Mouse (Mus musculus) embryonic facial prominence, embryonic 14.5 days (tissue): Measurements from ENCODE around the gene Bcl7a. TPM values are rescaled to one million over a fixed set of nuclear protein-coding genes. Genes with fewer than 3 reads are reported as not detected.
A peak's percentile ranks its signal among the peaks of the same experiment; 100 is the strongest.

ENCODE experiments used
- ATAC-seq: fragments of 200-750 bp; cut with Nextera tagmentation; 2 replicates; pipeline ENCODE4 v1.8.0; 2017; ENCODE audit warnings: low read depth, moderate number of reproducible peaks, moderate TSS enrichment
- DNase-seq: peaks from one replicate; pipeline ENCODE4 v3.0.0-alpha.2; 2015; ENCODE audit warnings: low spot score
- H3K27ac ChIP-seq: fragments of 300-500 bp; sonication (generic); replicated peaks from 2 replicates; pipeline ENCODE4 v1.5.1; 2014; ENCODE audit warnings: low read depth, mild to moderate bottlenecking, low read length, moderate library complexity
- H3K27me3 ChIP-seq: fragments of 300-500 bp; sonication (generic); replicated peaks from 2 replicates; pipeline ENCODE4 v1.6.1; 2014; ENCODE audit warnings: low read length; ENCODE audit not compliant: control insufficient read depth, insufficient read depth
- H3K36me3 ChIP-seq: fragments of 300-500 bp; sonication (generic); 2 replicates; pipeline ENCODE4 v1.6.1; 2014; ENCODE audit warnings: low read length, mixed read lengths; ENCODE audit not compliant: control insufficient read depth, insufficient read depth
- H3K4me1 ChIP-seq: fragments of 300-500 bp; sonication (generic); 2 replicates; pipeline ENCODE4 v1.6.1; 2014; ENCODE audit warnings: antibody characterized with exemption, low read length; ENCODE audit not compliant: control insufficient read depth, insufficient read depth
- H3K4me2 ChIP-seq: fragments of 300-500 bp; sonication (generic); 2 replicates; pipeline ENCODE4 v1.6.1; 2014; ENCODE audit warnings: low read depth, mild to moderate bottlenecking, low read length, moderate library complexity, mixed read lengths
- H3K4me3 ChIP-seq: fragments of 300-500 bp; sonication (generic); 2 replicates; pipeline ENCODE4 v1.5.1; 2014; ENCODE audit warnings: low read depth, mild to moderate bottlenecking, low read length
- H3K9ac ChIP-seq: fragments of 300-500 bp; sonication (generic); 2 replicates; pipeline ENCODE4 v1.6.1; 2014; ENCODE audit warnings: low read depth, mild to moderate bottlenecking, low read length, moderate library complexity, mixed read lengths
- H3K9me3 ChIP-seq: fragments of 300-500 bp; sonication (generic); 2 replicates; pipeline ENCODE4 v1.6.1; 2016; ENCODE audit warnings: low read length; ENCODE audit not compliant: control insufficient read depth
- WGBS: fragments of 180-500 bp; shearing (Covaris S2); extraction: QIAGEN DNeasy Blood & Tissue Kit; methylation state at CpG from one replicate; pipeline ENCODE4 v1.1.7; 2014; 5-methylcytosine and 5-hydroxymethylcytosine counted together
- polyA plus RNA-seq: library from polyadenylated mRNA; unstranded; fragments of >200 nt; fragmentation: Nextera tagmentation; extraction: Ambion mirVana; gene quantifications from 2 replicates; pipeline ENCODE4 v1.2.1, GENCODE M21; 2014

Bcl7a gene
- polyA plus RNA-seq, 1 experiment from 2014 or later: 19.1 TPM

- peaks cover 28% of the 10 kb centered on the region for H3K4me1 ChIP-seq
- H3K36me3 ChIP-seq: no peaks in the 10 kb centered on the region
- peak overlapping the region; percentile 84 for H3K27ac ChIP-seq
- ATAC-seq (peak; percentile 1; the same call in 1 of the 2 replicates), DNase-seq (peak; percentile 26)
- 15% methylated on average over 5 of the region's 5 CpGs for WGBS
- H3K27me3 ChIP-seq: no peaks in the 10 kb centered on the region
- peak overlapping the region; percentile 87 for H3K4me2 ChIP-seq
- peak overlapping the region; percentile 86 for H3K9ac ChIP-seq
- H3K9me3 ChIP-seq: no peaks in the 10 kb centered on the region
- peak overlapping the region; percentile 68 for H3K4me3 ChIP-seq
Observed at GRCm38 (mm10) chr5:123393786-123394302, 50.2 kb downstream of the Bcl7a start.

GRCm38 (mm10) chr5:123394303-123394956, 50.8 kb downstream of the Bcl7a start, which contains the start of gene Mlxip:
TSS of gene Mlxip (plus strand) at chr5:123394798.
- 0% methylated on average over 15 of the region's 50 CpGs for WGBS
- H3K4me1 ChIP-seq: peaks cover 28% of the 10 kb centered on the region
- DNase-seq (peak; percentile 98), ATAC-seq (peak; percentile 96)
- peak within 1 kb of the TSS; percentile 87 for H3K4me2 ChIP-seq
- peak within 1 kb of the TSS; percentile 86 for H3K9ac ChIP-seq
- no peaks in the 10 kb centered on the region for H3K36me3 ChIP-seq
- H3K9me3 ChIP-seq: no peaks in the 10 kb centered on the region
- peak within 1 kb of the TSS; percentile 68 for H3K4me3 ChIP-seq
- no peaks in the 10 kb centered on the region for H3K27me3 ChIP-seq
- peak within 1 kb of the TSS; percentile 84 for H3K27ac ChIP-seq

GRCm38 (mm10) chr5:123394957-123395881, 51.6 kb downstream of the Bcl7a start:
- Histone ChIP-seq H3K9me3 (no peaks in the 10 kb centered on the region), H3K27ac (peak overlapping the region; percentile 84), H3K4me2 (peak overlapping the region; percentile 87), H3K4me3 (peak overlapping the region; percentile 68), H3K27me3 (no peaks in the 10 kb centered on the region), H3K36me3 (no peaks in the 10 kb centered on the region), H3K4me1 (peaks cover 28% of the 10 kb centered on the region), H3K9ac (peak overlapping the region; percentile 86)
- DNase-seq: peak; percentile 18
- WGBS: under 1% methylated on average over 37 of the region's 65 CpGs
- ATAC-seq: peak; percentile 4; the same call in 1 of the 2 replicates

- Histone ChIP-seq H3K4me3 (peak overlapping the region; percentile 68), H3K4me2 (peak overlapping the region; percentile 87), H3K27ac (no peak overlapping the region), H3K27me3 (no peaks in the 10 kb centered on the region), H3K9me3 (no peaks in the 10 kb centered on the region), H3K36me3 (no peaks in the 10 kb centered on the region), H3K4me1 (peaks cover 28% of the 10 kb centered on the region), H3K9ac (peak overlapping the region; percentile 86)
- DNase-seq (no peak), ATAC-seq (no peak)
- WGBS: 50% methylated on average over 8 of the region's 8 CpGs
Observed at GRCm38 (mm10) chr5:123396901-123397464, 53.3 kb downstream of the Bcl7a start.

- H3K4me1 ChIP-seq: peaks cover 28% of the 10 kb centered on the region
- no peaks in the 10 kb centered on the region for H3K27me3 ChIP-seq
- ATAC-seq: no peak
- H3K9me3 ChIP-seq: no peaks in the 10 kb centered on the region
- H3K4me3 ChIP-seq: peak overlapping the region; percentile 68; the same call in 1 of the 2 replicates
- peak overlapping the region; percentile 86 for H3K9ac ChIP-seq
- H3K27ac ChIP-seq: no peak overlapping the region
- 52% methylated on average over 11 of the region's 11 CpGs for WGBS
- no peaks in the 10 kb centered on the region for H3K36me3 ChIP-seq
- peak overlapping the region; percentile 87 for H3K4me2 ChIP-seq
- DNase-seq: no peak
Observed at GRCm38 (mm10) chr5:123397786-123398185, 54.2 kb downstream of the Bcl7a start.

- DNase-seq (no peak), ATAC-seq (no peak)
- no peak overlapping the region for H3K9ac ChIP-seq
- H3K4me1 ChIP-seq: peaks cover 26% of the 10 kb centered on the region
- 86% methylated on average over 4 of the region's 4 CpGs for WGBS
- H3K27ac ChIP-seq: no peak overlapping the region
- H3K36me3 ChIP-seq: no peaks in the 10 kb centered on the region
- no peaks in the 10 kb centered on the region for H3K27me3 ChIP-seq
- no peak overlapping the region for H3K4me3 ChIP-seq
- H3K9me3 ChIP-seq: no peaks in the 10 kb centered on the region
- H3K4me2 ChIP-seq: no peak overlapping the region
Observed at GRCm38 (mm10) chr5:123398856-123399498, 55.3 kb downstream of the Bcl7a start.

- Histone ChIP-seq H3K27ac (no peak overlapping the region), H3K4me2 (no peak overlapping the region), H3K4me1 (no peaks in the 10 kb centered on the region), H3K36me3 (no peaks in the 10 kb centered on the region), H3K9ac (no peak overlapping the region), H3K9me3 (no peaks in the 10 kb centered on the region), H3K4me3 (no peak overlapping the region), H3K27me3 (no peaks in the 10 kb centered on the region)
- DNase-seq (no peak), ATAC-seq (no peak)
- 92% methylated on average over 3 of the region's 3 CpGs for WGBS
Observed at GRCm38 (mm10) chr5:123404480-123404879, 60.8 kb downstream of the Bcl7a start.

- no peaks in the 10 kb centered on the region for H3K27me3 ChIP-seq
- no peak overlapping the region for H3K9ac ChIP-seq
- peaks cover 11% of the 10 kb centered on the region for H3K36me3 ChIP-seq
- no peak overlapping the region for H3K4me3 ChIP-seq
- DNase-seq (no peak), ATAC-seq (no peak)
- no peaks in the 10 kb centered on the region for H3K9me3 ChIP-seq
- no peak overlapping the region for H3K27ac ChIP-seq
- H3K4me1 ChIP-seq: no peaks in the 10 kb centered on the region
- 41% methylated on average over 2 of the region's 2 CpGs for WGBS
- no peak overlapping the region for H3K4me2 ChIP-seq
Observed at GRCm38 (mm10) chr5:123406952-123407351, 63.3 kb downstream of the Bcl7a start.
